Mouse (Mus musculus) heart, embryonic 15.5 days (tissue): ENCODE data around the gene Srgap1. TPM values are rescaled to one million over a fixed set of nuclear protein-coding genes. Genes with fewer than 3 reads are reported as not detected.
A peak's percentile ranks its signal among the peaks of the same experiment; 100 is the strongest.

Source experiments
- ATAC-seq: fragments of 200-750 bp; cut with Nextera tagmentation; replicated peaks from 2 replicates; pipeline ENCODE4 v1.8.0; 2017; ENCODE audit warnings: low read depth, moderate TSS enrichment; ENCODE audit not compliant: insufficient number of reproducible peaks, insufficient read depth, low FRiP score
- H3K27ac ChIP-seq: fragments of 300-500 bp; sonication (generic); 2 replicates; pipeline ENCODE4 v1.5.1; 2015; ENCODE audit warnings: mild to moderate bottlenecking, inconsistent platforms
- H3K27me3 ChIP-seq: fragments of 300-500 bp; sonication (generic); 2 replicates; pipeline ENCODE4 v1.6.1; 2015; ENCODE audit warnings: inconsistent platforms
- H3K36me3 ChIP-seq: fragments of 300-500 bp; sonication (generic); 2 replicates; pipeline ENCODE4 v1.6.1; 2015; ENCODE audit warnings: mild to moderate bottlenecking, inconsistent platforms
- H3K4me1 ChIP-seq: fragments of 300-500 bp; sonication (generic); replicated peaks from 2 replicates; pipeline ENCODE4 v1.6.1; 2015; ENCODE audit warnings: inconsistent platforms
- H3K4me2 ChIP-seq: fragments of 300-500 bp; sonication (generic); 2 replicates; pipeline ENCODE4 v1.6.1; 2015; ENCODE audit warnings: inconsistent platforms, mild to moderate bottlenecking, moderate library complexity
- H3K4me3 ChIP-seq: fragments of 300-500 bp; sonication (generic); 2 replicates; pipeline ENCODE4 v1.5.1; 2015; ENCODE audit warnings: mild to moderate bottlenecking, inconsistent platforms
- H3K9ac ChIP-seq: fragments of 300-500 bp; sonication (generic); 2 replicates; pipeline ENCODE4 v1.6.1; 2015; ENCODE audit warnings: mild to moderate bottlenecking, inconsistent platforms
- H3K9me3 ChIP-seq: fragments of 300-500 bp; sonication (generic); replicated peaks from 2 replicates; pipeline ENCODE4 v1.6.1; 2016; ENCODE audit warnings: inconsistent platforms
- WGBS: fragments of 180-500 bp; shearing (Covaris S2); methylation state at CpG from one replicate; pipeline ENCODE4 v1.1.7; 2015; ENCODE audit warnings: mixed read lengths; 5-methylcytosine and 5-hydroxymethylcytosine counted together
- polyA plus RNA-seq: library from polyadenylated mRNA; unstranded; fragments of >200 nt; fragmentation: Nextera tagmentation; extraction: Ambion mirVana; gene quantifications from 2 replicates; pipeline ENCODE4 v1.2.1, GENCODE M21; 2015

The Srgap1 gene
- polyA plus RNA-seq, 1 experiment from 2014 or later, result 7.6 TPM

- no peak for ATAC-seq
- Histone ChIP-seq H3K27ac (no peak overlapping the region), H3K9ac (no peak overlapping the region), H3K4me2 (no peak overlapping the region), H3K4me1 (no peaks in the 10 kb centered on the region), H3K9me3 (no peaks in the 10 kb centered on the region), H3K4me3 (no peak overlapping the region), H3K27me3 (no peaks in the 10 kb centered on the region), H3K36me3 (no peaks in the 10 kb centered on the region)
- 45% methylated on average over 14 of the region's 14 CpGs for WGBS
Measured at GRCm38 (mm10) chr10:121853385-121853808, 193.7 kb downstream of the Srgap1 start.

DNA sequence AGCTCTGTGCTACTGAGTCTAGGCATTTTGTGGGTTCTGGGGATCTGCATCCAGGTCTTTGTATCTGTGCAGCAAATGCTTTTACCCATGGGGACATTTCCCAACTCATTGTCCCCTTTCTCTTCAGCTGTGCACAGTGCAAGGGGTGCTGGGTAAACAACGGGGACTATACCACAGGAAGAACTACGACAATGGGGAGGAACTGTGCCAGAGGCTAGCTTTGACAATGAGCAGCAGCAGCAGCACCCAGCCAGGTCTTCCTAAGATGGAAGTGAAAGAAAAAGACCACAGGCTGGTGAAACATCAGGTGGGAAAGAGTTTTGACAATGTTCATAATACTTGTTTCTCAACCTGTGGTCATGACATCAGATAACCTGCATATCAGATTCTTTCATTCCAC, 197.6 kb downstream of the Srgap1 start:
- ATAC-seq, result no peak

DNA sequence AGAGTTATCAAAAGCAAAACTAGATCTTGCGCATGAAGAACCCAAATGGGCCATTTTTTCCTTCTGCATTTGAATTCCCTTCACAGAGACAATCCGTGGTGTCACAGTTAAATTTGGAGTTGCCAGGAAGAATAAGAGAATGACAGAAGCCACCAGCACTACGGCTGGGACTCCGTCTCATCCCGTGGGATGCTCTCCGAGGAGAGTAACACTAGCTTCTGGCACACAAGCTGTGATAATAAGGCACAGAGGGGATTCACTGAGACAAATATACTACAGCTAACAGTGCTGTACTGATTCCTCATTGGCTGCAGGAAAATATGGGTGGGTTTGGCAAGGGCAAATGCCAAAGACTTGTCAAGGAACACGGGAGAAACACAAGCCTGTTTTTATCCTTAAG, 201.4 kb downstream of the Srgap1 start:
- 77% methylated on average over 7 of the region's 7 CpGs for WGBS
- ATAC-seq, result no peak
- Histone ChIP-seq H3K9ac (no peak overlapping the region), H3K27ac (no peak overlapping the region), H3K4me1 (peaks cover 8% of the 10 kb centered on the region), H3K27me3 (no peaks in the 10 kb centered on the region), H3K36me3 (no peaks in the 10 kb centered on the region), H3K9me3 (no peaks in the 10 kb centered on the region), H3K4me2 (no peak overlapping the region), H3K4me3 (no peak overlapping the region)

More for the DNA sequence above, 197.6 kb downstream of the Srgap1 start:
- Histone ChIP-seq H3K27me3 (no peaks in the 10 kb centered on the region), H3K27ac (no peak overlapping the region), H3K9me3 (no peaks in the 10 kb centered on the region), H3K4me1 (no peaks in the 10 kb centered on the region), H3K9ac (no peak overlapping the region), H3K36me3 (no peaks in the 10 kb centered on the region), H3K4me2 (no peak overlapping the region), H3K4me3 (no peak overlapping the region)
- 59% methylated on average over 2 of the region's 2 CpGs for WGBS

DNA sequence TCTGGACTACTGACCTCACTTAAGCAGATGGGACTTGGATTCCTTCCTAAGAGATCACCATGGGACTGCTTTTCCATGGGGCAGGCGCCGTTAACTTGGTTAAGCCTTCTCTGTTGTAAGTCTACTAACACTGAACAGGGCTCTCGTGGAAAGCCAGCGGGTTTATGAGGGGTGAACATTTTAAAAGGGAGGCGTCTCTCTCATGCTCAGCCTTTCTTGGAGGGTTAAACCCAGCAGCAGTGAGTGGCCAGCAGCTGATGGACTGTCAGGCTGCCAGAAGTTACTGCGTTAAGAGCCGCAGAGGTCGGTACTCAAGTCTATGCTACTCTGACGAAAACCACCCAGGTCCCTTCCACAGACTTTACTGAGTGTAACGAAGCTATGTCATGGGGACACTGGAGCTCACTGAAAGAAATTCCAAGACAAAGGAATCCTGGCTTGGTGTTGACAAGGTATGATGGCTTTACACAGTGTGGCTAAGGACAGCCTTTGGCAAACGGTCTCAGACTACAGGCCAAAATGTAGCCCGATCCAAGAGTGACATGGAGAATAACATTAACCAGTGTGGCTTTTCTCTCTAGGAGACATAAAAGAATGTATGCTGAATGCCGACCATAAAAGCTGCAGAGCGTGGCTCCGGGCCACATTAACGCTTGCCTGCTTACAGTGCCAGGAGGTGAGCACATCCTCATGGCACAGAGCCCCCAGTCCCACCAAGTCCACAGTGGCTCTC, 209.8 kb downstream of the Srgap1 start:
- Histone ChIP-seq H3K4me1 (peaks cover 14% of the 10 kb centered on the region), H3K27me3 (no peaks in the 10 kb centered on the region), H3K9ac (no peak overlapping the region), H3K36me3 (0 out of 2 replicates have a peak, but pooled peaks cover 9% of the 10 kb centered on the region), H3K27ac (peak overlapping the region; percentile 91), H3K4me3 (peak overlapping the region; percentile 43), H3K4me2 (peak overlapping the region; percentile 51), H3K9me3 (no peaks in the 10 kb centered on the region)
- 30% methylated on average over 16 of the region's 16 CpGs for WGBS
- ATAC-seq, result peak; percentile 64

- H3K4me1 ChIP-seq, result peaks cover 14% of the 10 kb centered on the region
- peak overlapping the region; percentile 51 for H3K4me2 ChIP-seq
- H3K36me3 ChIP-seq, result 0 out of 2 replicates have a peak, but pooled peaks cover 9% of the 10 kb centered on the region
- peak overlapping the region; percentile 43 for H3K4me3 ChIP-seq
- no peaks in the 10 kb centered on the region for H3K9me3 ChIP-seq
- 0 out of 2 replicates have a peak overlapping the region, but pooled peaks have one; percentile 31 for H3K9ac ChIP-seq
- peak; percentile 77 for ATAC-seq
- WGBS, result 18% methylated on average over 18 of the region's 18 CpGs
- H3K27ac ChIP-seq, result peak overlapping the region; percentile 91
- H3K27me3 ChIP-seq, result no peaks in the 10 kb centered on the region
Measured at GRCm38 (mm10) chr10:121836507-121837165, 210.5 kb downstream of the Srgap1 start.

DNA sequence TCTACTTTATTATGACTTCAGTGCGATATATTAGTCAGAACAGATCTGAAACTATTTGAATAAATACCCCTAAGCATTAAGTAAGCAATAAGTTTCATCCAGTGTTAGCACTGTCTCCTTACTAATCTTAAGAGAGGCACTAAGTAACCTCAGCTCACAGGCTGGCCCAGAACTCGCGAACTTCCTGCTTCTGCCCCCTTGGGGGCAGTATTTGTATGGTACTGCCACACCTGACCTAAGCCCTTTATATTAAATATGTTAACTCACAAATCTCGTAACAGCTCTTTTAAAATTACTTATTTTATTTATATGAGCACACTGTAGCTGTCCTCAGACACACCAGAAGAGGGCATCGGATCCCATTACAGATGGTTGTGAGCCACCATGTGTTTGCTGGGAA, 213.7 kb downstream of the Srgap1 start:
- H3K4me2 ChIP-seq, result no peak overlapping the region
- no peak overlapping the region for H3K4me3 ChIP-seq
- no peaks in the 10 kb centered on the region for H3K27me3 ChIP-seq
- H3K27ac ChIP-seq, result no peak overlapping the region
- no peak overlapping the region for H3K9ac ChIP-seq
- WGBS, result 89% methylated on average over 5 of the region's 5 CpGs
- H3K4me1 ChIP-seq, result peaks cover 28% of the 10 kb centered on the region
- H3K9me3 ChIP-seq, result no peaks in the 10 kb centered on the region
- ATAC-seq, result no peak
- H3K36me3 ChIP-seq, result no peaks in the 10 kb centered on the region

- Histone ChIP-seq H3K27me3 (no peaks in the 10 kb centered on the region), H3K9ac (no peak overlapping the region), H3K4me2 (peak overlapping the region; percentile 37), H3K4me3 (no peak overlapping the region), H3K4me1 (peaks cover 14% of the 10 kb centered on the region), H3K27ac (no peak overlapping the region), H3K9me3 (no peaks in the 10 kb centered on the region), H3K36me3 (no peaks in the 10 kb centered on the region)
- WGBS, result 57% methylated on average over 29 of the region's 29 CpGs
- no peak for ATAC-seq
Measured at GRCm38 (mm10) chr10:121830335-121831307, 216.5 kb downstream of the Srgap1 start.

DNA sequence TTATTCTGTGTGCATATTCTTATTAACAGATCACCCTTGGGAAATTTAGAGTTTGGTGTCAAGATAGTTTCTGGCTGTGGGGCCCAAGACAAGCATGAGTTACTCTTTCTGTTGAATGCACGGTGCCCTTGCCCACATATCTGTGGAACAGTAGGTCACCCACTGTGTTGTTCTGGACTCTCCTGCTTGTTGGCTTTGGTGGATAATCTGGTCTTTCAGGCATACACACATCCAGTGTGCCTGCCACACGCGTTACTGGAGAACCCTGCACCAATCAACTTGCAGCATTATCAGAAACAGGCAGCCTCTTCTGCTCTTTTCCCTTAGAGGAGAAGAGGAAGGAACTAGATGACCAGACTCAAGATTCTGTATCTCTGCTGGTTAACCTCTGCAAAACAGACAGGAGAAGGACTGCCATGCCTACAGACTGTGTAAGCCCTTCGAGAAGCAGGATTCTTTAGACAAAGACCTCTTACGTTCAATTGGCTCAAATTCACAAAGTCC, 217.3 kb downstream of the Srgap1 start:
- Histone ChIP-seq H3K9me3 (no peaks in the 10 kb centered on the region), H3K4me2 (no peak overlapping the region), H3K4me1 (peaks cover 14% of the 10 kb centered on the region), H3K9ac (no peak overlapping the region), H3K36me3 (no peaks in the 10 kb centered on the region), H3K4me3 (no peak overlapping the region), H3K27me3 (no peaks in the 10 kb centered on the region), H3K27ac (no peak overlapping the region)
- ATAC-seq, result no peak
- 71% methylated on average over 5 of the region's 5 CpGs for WGBS

DNA sequence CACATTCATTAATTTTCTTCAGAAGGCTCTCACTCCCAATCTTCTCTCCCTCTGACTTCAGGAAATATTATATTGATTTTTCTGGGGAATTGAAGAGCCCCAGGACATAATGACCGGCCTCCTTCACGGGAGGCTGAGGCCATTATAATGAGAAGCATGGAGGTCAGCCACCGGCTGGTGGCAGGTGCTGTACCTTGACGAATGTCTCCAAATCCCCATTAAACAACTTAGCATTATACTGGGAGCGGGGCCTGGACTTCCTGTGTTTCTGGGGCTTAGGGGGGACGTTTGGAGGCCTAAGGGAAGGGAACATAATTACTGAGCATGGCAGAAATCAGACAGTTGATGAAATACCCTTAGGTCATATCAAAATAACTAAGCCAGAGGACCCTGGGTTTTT, 218.1 kb downstream of the Srgap1 start:
- no peak overlapping the region for H3K27ac ChIP-seq
- no peaks in the 10 kb centered on the region for H3K9me3 ChIP-seq
- no peak overlapping the region for H3K4me2 ChIP-seq
- H3K9ac ChIP-seq, result no peak overlapping the region
- H3K4me3 ChIP-seq, result no peak overlapping the region
- WGBS, result 66% methylated on average over 6 of the region's 6 CpGs
- no peaks in the 10 kb centered on the region for H3K27me3 ChIP-seq
- no peak for ATAC-seq
- H3K36me3 ChIP-seq, result no peaks in the 10 kb centered on the region
- H3K4me1 ChIP-seq, result peaks cover 14% of the 10 kb centered on the region

GRCm38 (mm10) chr10:121822674-121823073, 224.4 kb downstream of the Srgap1 start:
- H3K27ac ChIP-seq, result no peak overlapping the region
- WGBS, result 33% methylated on average over 5 of the region's 5 CpGs
- H3K27me3 ChIP-seq, result no peaks in the 10 kb centered on the region
- H3K36me3 ChIP-seq, result peaks cover 6% of the 10 kb centered on the region; the same call in 1 of the 2 replicates
- H3K4me3 ChIP-seq, result no peak overlapping the region
- H3K9ac ChIP-seq, result no peak overlapping the region
- H3K9me3 ChIP-seq, result no peaks in the 10 kb centered on the region
- no peak overlapping the region for H3K4me2 ChIP-seq
- ATAC-seq, result no peak
- no peaks in the 10 kb centered on the region for H3K4me1 ChIP-seq

DNA sequence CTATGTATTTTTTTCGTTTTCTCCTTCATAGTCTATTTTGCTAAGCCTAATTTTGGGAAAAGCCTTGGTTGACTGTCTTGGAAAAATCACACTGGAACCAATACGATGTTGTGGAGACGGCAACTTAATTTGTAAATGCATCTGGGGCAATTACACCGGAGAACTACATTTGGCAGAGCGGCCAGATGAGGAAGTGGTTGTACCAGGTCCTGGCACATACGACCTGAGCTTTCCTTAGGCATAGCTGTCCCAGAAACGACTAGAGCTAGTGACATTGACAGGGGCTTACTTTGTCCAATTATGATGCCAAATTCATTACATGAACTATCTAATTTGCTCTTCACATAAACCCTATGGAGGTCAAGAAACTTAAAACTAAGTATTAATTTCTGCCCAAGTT, 226.3 kb downstream of the Srgap1 start:
- H3K4me3 ChIP-seq, result no peak overlapping the region
- H3K9me3 ChIP-seq, result no peaks in the 10 kb centered on the region
- no peak for ATAC-seq
- H3K9ac ChIP-seq, result no peak overlapping the region
- H3K27ac ChIP-seq, result no peak overlapping the region
- H3K36me3 ChIP-seq, result peaks cover 6% of the 10 kb centered on the region; the same call in 1 of the 2 replicates
- 82% methylated on average over 7 of the region's 7 CpGs for WGBS
- H3K27me3 ChIP-seq, result no peaks in the 10 kb centered on the region
- H3K4me2 ChIP-seq, result no peak overlapping the region
- no peaks in the 10 kb centered on the region for H3K4me1 ChIP-seq
